Mouse (Mus musculus) B cell, adult (primary cell): ENCODE results near the gene Fxn. TPM values are rescaled to one million over a fixed set of nuclear protein-coding genes. Genes with fewer than 3 reads are reported as not detected.

Experiments used
- total RNA-seq: library from RNA; stranded (reverse); gene quantifications from 4 replicates; pipeline ENCODE4 v1.2.4, GENCODE M21; 2023; ENCODE audit not compliant: inconsistent age

Gene Fxn
- total RNA-seq: 9.6 to 13.8 TPM (median 11.6 TPM) in 4 replicates

GRCm38 (mm10) chr19:24280601-24281228 lies at the start of gene Fxn:
Gene Fxn, minus strand, starts transcription at chr19:24280605.

DNA sequence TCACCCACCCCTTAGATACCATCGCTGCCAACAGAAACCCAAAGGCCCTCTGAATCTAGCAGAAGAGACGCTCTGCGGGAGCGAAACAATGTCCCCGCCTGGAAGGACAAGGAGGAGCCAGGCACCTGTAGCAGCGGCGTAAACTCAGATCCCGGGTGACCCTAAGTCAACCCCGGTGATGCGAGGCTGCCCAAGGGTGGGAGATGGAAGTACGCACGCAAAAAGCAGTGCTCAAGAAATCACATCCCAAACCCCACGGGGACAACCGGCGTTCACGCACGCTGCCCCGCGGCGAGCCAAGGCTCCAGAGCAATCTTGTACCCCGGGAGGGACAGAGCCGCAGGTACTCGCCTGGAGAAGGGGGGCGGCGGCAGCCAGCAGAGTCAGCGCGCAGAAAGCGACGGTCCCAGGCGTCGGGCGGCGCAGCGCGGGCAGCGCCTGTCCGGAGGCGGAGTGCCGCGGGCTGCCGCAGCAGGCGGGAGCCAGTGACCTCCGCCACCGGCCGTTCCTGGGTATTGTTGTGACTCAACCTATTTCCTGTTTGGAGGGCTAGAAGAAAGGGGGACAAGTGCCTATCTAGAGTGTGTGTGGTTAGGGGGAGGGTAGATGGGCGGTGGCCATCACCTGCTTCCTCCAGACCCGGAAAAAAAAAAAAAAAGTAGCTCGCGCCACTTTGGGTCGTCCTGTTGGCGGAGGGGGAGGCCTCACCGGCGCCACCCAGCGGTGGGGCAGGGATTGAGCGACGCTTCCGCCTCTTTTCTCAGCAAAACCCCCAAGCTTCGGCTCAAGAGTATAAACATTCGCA lies 55.7 kb downstream of the Fxn start, which contains the start of gene Tjp2:
TSS of gene Tjp2 (minus strand) at position 531 of the 805 bp plus-strand sequence.

Other genes with a start within 250 kb of the Fxn start
- 0.51 TPM in 1 of 4 replicates, not detected in the others for gene Fam189a2, start 249.6 kb downstream of the Fxn start, total RNA-seq
- 3.4 to 5.0 TPM (median 3.8 TPM) in 4 replicates for gene Tjp2, start 55.6 kb downstream of the Fxn start, total RNA-seq
- gene Fam122a, start 196.8 kb upstream of the Fxn start, total RNA-seq: 30.3 to 38.0 TPM (median 36.0 TPM) in 4 replicates